Mouse (Mus musculus) megakaryocyte-erythroid progenitor cell, adult 5-6 weeks (primary cell): ENCODE results near the gene Cd209c. TPM values are rescaled to one million over a fixed set of nuclear protein-coding genes. Genes with fewer than 3 reads are reported as not detected.
A peak's percentile ranks its signal among the peaks of the same experiment; 100 is the strongest.

Source experiments
- ATAC-seq: replicated peaks from 2 replicates; pipeline ENCODE4 v1.8.0; 2016; ENCODE audit warnings: mild to moderate bottlenecking, inconsistent platforms; ENCODE audit not compliant: severe bottlenecking, poor library complexity, low FRiP score, low TSS enrichment
- total RNA-seq, 2 experiments: library from RNA; stranded (forward) in 1 of 2; stranded (reverse) in 1 of 2; fragments of 200-1000, 215-1000 nt in 1 of 2; fragments of >200 nt in 1 of 2; fragmentation: Nextera tagmentation in 1 of 2; gene quantifications; 2 replicates each; pipeline ENCODE4 v1.2.3; 2014 to 2017

The Cd209c gene
- not detected in 2 replicates for total RNA-seq (2014; fragmentation: Nextera tagmentation)
- total RNA-seq (2017) = not detected in 2 replicates

DNA sequence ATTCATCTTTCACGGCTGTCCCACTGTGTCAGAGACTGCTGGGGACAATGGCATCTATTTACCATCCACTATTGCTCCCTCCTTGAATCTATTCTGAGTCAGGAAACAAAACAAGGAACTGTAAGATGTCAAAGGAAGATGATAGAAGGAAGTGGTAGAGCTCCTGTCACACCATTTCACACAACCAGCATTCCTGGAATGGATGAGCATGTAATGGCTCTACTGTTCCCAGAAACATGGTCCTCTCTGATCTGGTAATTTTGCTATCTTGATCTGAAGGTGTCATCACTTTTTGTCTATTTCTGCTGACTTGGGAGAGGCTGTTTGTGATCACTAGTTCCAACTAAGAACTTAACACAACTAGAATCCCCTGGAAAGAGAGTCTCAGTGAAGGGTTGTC is at the start of gene Cd209c:
Cd209c (minus strand) TSS at position 101 of the 400 bp plus-strand sequence.
- ATAC-seq = no peak

DNA sequence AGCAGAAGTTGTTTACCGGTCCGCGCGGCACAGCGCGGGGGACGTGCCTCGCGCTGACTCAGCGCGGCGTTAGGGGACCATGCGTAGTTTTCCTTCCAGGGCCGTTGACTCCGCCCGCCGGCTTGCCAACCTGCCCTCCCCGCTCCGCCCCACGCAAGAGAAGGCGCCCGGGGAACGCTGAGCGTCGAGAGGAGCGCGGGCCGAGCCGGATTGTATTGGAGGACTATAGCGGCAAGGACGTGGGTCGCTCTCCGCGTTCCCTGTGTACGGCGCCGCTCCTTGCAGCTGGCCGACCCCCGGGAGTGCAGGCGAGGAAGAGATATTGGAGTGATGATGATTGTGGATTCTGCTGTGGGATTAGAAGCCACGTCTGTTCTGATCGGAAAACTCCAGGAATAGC is 39.7 kb upstream of the Cd209c start:
- no peak for ATAC-seq

DNA sequence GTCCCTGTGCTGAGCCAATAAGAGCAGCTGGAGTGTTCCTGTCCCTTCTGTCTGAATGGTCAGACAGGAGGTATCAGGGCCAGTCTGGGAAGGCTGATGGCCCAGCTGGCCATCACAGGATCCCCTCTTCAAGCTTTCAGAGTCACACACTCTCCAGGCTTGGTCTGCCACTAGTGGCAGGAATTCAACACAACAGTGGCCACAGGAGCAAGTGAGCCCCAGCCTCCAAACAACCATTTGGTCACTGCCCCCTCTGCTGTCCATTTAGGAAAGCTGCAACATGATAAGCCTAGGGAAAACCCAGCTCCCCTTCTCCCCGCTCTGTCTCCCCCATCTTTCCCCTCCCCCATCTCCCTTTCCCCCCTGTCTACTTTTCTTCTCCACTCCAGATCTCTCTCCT is 1.5 kb upstream of the Cd209c start:
- ATAC-seq = peak; percentile 74; the same call in 1 of the 2 replicates

DNA sequence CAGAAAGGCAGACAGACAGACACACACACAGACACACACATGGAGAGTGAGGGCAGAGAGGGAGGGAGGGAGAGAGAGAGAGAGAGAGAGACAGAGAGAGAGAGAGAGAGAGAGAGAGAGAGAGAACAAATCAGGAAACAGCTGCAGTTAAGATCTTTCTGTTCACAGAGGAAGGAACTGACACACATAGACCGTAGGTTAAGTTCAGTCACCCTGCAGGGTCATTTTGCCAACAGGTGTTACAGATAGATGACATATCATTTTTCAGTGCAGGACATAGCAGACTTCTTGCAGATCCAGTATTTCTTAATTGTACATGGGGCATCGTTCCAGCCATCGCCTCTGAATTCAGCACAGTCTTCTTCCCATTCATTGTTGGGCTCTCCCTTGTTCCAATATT is 14.5 kb downstream of the Cd209c start:
- ATAC-seq = no peak

DNA sequence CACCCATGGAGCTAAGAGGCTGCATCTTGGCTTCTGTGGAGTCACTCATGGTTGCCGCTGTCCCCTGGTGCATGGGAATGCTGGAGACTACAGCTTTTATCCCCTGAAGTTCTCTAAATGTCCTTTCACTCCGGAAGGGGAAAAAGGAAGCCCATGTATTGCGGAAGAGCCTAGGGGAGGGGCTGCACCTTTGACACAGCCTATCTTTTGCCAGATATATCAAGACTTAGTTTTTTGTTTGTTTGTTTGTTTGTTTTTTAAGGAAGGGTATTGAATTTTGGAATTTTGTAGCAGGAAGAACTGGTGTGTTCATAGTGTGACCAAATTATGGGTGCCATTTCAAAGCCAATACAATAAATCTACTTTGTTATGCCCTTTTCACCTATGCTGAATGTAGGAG is 27.8 kb downstream of the Cd209c start, which contains the start of gene Cd209b:
Cd209b (minus strand) TSS at position 101 of the 400 bp plus-strand sequence.
- ATAC-seq = no peak

Other genes with a start within 250 kb of the Cd209c start
- not detected in 2 replicates for gene Clec4g, start 234.1 kb downstream of the Cd209c start, total RNA-seq (2014; fragmentation: Nextera tagmentation)
- gene Clec4g, start 234.1 kb downstream of the Cd209c start, total RNA-seq (2017) = not detected in 2 replicates
- not detected in 2 replicates for gene Cd209a, start 205.8 kb downstream of the Cd209c start, total RNA-seq (2014; fragmentation: Nextera tagmentation)
- gene Cd209a, start 205.8 kb downstream of the Cd209c start, total RNA-seq (2017) = 0.19 TPM in 1 of 2 replicates, not detected in the other
- gene Cd209e, start 100.4 kb downstream of the Cd209c start, total RNA-seq (2014; fragmentation: Nextera tagmentation) = not detected in 2 replicates
- not detected in 2 replicates for gene Cd209e, start 100.4 kb downstream of the Cd209c start, total RNA-seq (2017)
- not detected in 2 replicates for gene Cd209d, start 76.2 kb downstream of the Cd209c start, total RNA-seq (2014; fragmentation: Nextera tagmentation)
- not detected in 2 replicates for gene Cd209d, start 76.2 kb downstream of the Cd209c start, total RNA-seq (2017)
- not detected in 2 replicates for gene Cd209b, start 27.9 kb downstream of the Cd209c start, total RNA-seq (2014; fragmentation: Nextera tagmentation)
- gene Cd209b, start 27.9 kb downstream of the Cd209c start, total RNA-seq (2017) = not detected in 2 replicates
- not detected in 2 replicates for gene Cd209f, start 151.1 kb upstream of the Cd209c start, total RNA-seq (2014; fragmentation: Nextera tagmentation)
- gene Cd209f, start 151.1 kb upstream of the Cd209c start, total RNA-seq (2017) = not detected in 2 replicates
- not detected in 2 replicates for gene Cd209g, start 179.4 kb upstream of the Cd209c start, total RNA-seq (2014; fragmentation: Nextera tagmentation)
- gene Cd209g, start 179.4 kb upstream of the Cd209c start, total RNA-seq (2017) = not detected in 2 replicates
- gene Evi5l, start 211.8 kb upstream of the Cd209c start, total RNA-seq (2014; fragmentation: Nextera tagmentation) = 5.0 and 9.1 TPM in 2 replicates
- 7.4 and 9.7 TPM in 2 replicates for gene Evi5l, start 211.8 kb upstream of the Cd209c start, total RNA-seq (2017)